Mouse (Mus musculus): ENCODE data around the gene Bach2. TPM values are rescaled to one million over a fixed set of nuclear protein-coding genes. Genes with fewer than 3 reads are reported as not detected.

Bach2 gene
- polyA plus RNA-seq, 1 experiment from 2014 or later: 8.2 TPM

DNA sequence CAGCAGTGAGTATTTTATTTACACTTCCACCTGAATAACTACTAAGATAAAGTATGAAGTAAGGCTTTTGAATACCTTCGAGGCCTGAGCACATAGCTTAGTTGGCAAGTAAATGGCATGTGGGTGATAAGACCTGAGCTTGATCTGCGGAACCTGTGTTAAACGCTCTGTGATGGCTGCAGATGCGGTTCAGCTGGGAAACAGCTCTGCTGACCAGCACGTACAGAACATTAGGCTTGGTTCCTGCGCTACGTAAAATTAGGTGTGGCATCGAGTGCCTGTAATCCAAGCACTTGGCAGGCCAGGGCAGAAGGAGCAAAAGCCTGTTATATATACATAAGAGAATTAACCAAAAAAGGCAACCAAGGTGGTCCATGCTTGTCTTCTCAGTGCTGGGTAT lies 252.6 kb downstream of the Bach2 start:
- no peaks in the 10 kb centered on the region for H3K36me3 ChIP-seq (ENCODE audit: control insufficient read depth, insufficient read depth, low read length)
- H3K27me3 ChIP-seq (ENCODE audit: control insufficient read depth, insufficient read depth, low read length): no peaks in the 10 kb centered on the region
- peak overlapping the region; percentile 3 to 45; a peak in 1 of 4 replicates for H3K27ac ChIP-seq (replicated peaks in 1 of 2; ENCODE audit: control insufficient read depth in 1 of 2, insufficient read depth in 1 of 2, low read depth in 2 of 2, low read length in 2 of 2)
- H3K9me3 ChIP-seq (ENCODE audit: control insufficient read depth, low read length): peaks cover 8% of the 10 kb centered on the region; the same call in 1 of the 2 replicates
- peaks cover 13 to 33% of the 10 kb centered on the region in 2 experiments for H3K4me1 ChIP-seq (ENCODE audit: control insufficient read depth in 2 of 2, insufficient read depth in 2 of 2, low read length in 2 of 2)
- ATAC-seq (ENCODE audit: insufficient number of reproducible peaks, insufficient read depth, low FRiP score, low read depth): no peak
- 38% methylated on average over 8 of the region's 8 CpGs for WGBS
- no peak overlapping the region for H3K4me3 ChIP-seq (ENCODE audit: control insufficient read depth in 1 of 2, insufficient read depth in 1 of 2, low read depth in 1 of 2, low read length in 2 of 2)
- H3K9ac ChIP-seq (ENCODE audit: low read length): no peak overlapping the region
- no peak overlapping the region for H3K4me2 ChIP-seq (ENCODE audit: low read length)

GRCm38 (mm10) chr4:32492834-32493233 lies 254.2 kb downstream of the Bach2 start:
- Histone ChIP-seq H3K9ac (ENCODE audit: low read length) (no peak overlapping the region), H3K27ac (replicated peaks in 1 of 2; ENCODE audit: control insufficient read depth in 1 of 2, insufficient read depth in 1 of 2, low read depth in 2 of 2, low read length in 2 of 2) (no peak overlapping the region), H3K4me2 (ENCODE audit: low read length) (no peak overlapping the region), H3K4me3 (ENCODE audit: control insufficient read depth in 1 of 2, insufficient read depth in 1 of 2, low read depth in 1 of 2, low read length in 2 of 2) (no peak overlapping the region), H3K36me3 (ENCODE audit: control insufficient read depth, insufficient read depth, low read length) (no peaks in the 10 kb centered on the region), H3K4me1 (ENCODE audit: control insufficient read depth in 2 of 2, insufficient read depth in 2 of 2, low read length in 2 of 2) (peaks cover 9 to 20% of the 10 kb centered on the region in 2 experiments), H3K27me3 (ENCODE audit: control insufficient read depth, insufficient read depth, low read length) (no peaks in the 10 kb centered on the region), H3K9me3 (ENCODE audit: control insufficient read depth, low read length) (peaks cover 8% of the 10 kb centered on the region; the same call in 1 of the 2 replicates)
- WGBS: 86% methylated on average over 7 of the region's 7 CpGs
- no peak for ATAC-seq (ENCODE audit: insufficient number of reproducible peaks, insufficient read depth, low FRiP score, low read depth)

- 92% methylated on average over 8 of the region's 8 CpGs for WGBS
- no peak for ATAC-seq (ENCODE audit: insufficient number of reproducible peaks, insufficient read depth, low FRiP score, low read depth)
- Histone ChIP-seq H3K9me3 (ENCODE audit: control insufficient read depth, low read length) (no peaks in the 10 kb centered on the region), H3K4me1 (ENCODE audit: control insufficient read depth in 2 of 2, insufficient read depth in 2 of 2, low read length in 2 of 2) (peaks cover 6 to 11% of the 10 kb centered on the region in 2 experiments), H3K9ac (ENCODE audit: low read length) (no peak overlapping the region), H3K36me3 (ENCODE audit: control insufficient read depth, insufficient read depth, low read length) (no peaks in the 10 kb centered on the region), H3K27me3 (ENCODE audit: control insufficient read depth, insufficient read depth, low read length) (no peaks in the 10 kb centered on the region), H3K4me3 (ENCODE audit: control insufficient read depth in 1 of 2, insufficient read depth in 1 of 2, low read depth in 1 of 2, low read length in 2 of 2) (no peak overlapping the region), H3K4me2 (ENCODE audit: low read length) (no peak overlapping the region), H3K27ac (replicated peaks in 1 of 2; ENCODE audit: control insufficient read depth in 1 of 2, insufficient read depth in 1 of 2, low read depth in 2 of 2, low read length in 2 of 2) (no peak overlapping the region)
These were observed 263.2 kb downstream of the Bach2 start for GRCm38 (mm10) chr4:32501780-32502179.

- Histone ChIP-seq H3K4me1 (ENCODE audit: control insufficient read depth in 2 of 2, insufficient read depth in 2 of 2, low read length in 2 of 2) (peaks cover 10 to 15% of the 10 kb centered on the region in 2 experiments), H3K27ac (replicated peaks in 1 of 2; ENCODE audit: control insufficient read depth in 1 of 2, insufficient read depth in 1 of 2, low read depth in 2 of 2, low read length in 2 of 2) (no peak overlapping the region), H3K27me3 (ENCODE audit: control insufficient read depth, insufficient read depth, low read length) (no peaks in the 10 kb centered on the region), H3K36me3 (ENCODE audit: control insufficient read depth, insufficient read depth, low read length) (no peaks in the 10 kb centered on the region), H3K9me3 (ENCODE audit: control insufficient read depth, low read length) (no peaks in the 10 kb centered on the region), H3K4me3 (ENCODE audit: control insufficient read depth in 1 of 2, insufficient read depth in 1 of 2, low read depth in 1 of 2, low read length in 2 of 2) (no peak overlapping the region), H3K4me2 (ENCODE audit: low read length) (no peak overlapping the region), H3K9ac (ENCODE audit: low read length) (no peak overlapping the region)
- ATAC-seq (ENCODE audit: insufficient number of reproducible peaks, insufficient read depth, low FRiP score, low read depth): no peak
- 86% methylated on average over 4 of the region's 4 CpGs for WGBS
These were observed 263.6 kb downstream of the Bach2 start for GRCm38 (mm10) chr4:32502181-32502580.

GRCm38 (mm10) chr4:32504236-32504635 lies 265.6 kb downstream of the Bach2 start:
- Histone ChIP-seq H3K27ac (replicated peaks in 1 of 2; ENCODE audit: control insufficient read depth in 1 of 2, insufficient read depth in 1 of 2, low read depth in 2 of 2, low read length in 2 of 2) (no peak overlapping the region), H3K36me3 (ENCODE audit: control insufficient read depth, insufficient read depth, low read length) (no peaks in the 10 kb centered on the region), H3K4me2 (ENCODE audit: low read length) (no peak overlapping the region), H3K4me3 (ENCODE audit: control insufficient read depth in 1 of 2, insufficient read depth in 1 of 2, low read depth in 1 of 2, low read length in 2 of 2) (no peak overlapping the region), H3K9me3 (ENCODE audit: control insufficient read depth, low read length) (no peaks in the 10 kb centered on the region), H3K27me3 (ENCODE audit: control insufficient read depth, insufficient read depth, low read length) (no peaks in the 10 kb centered on the region), H3K9ac (ENCODE audit: low read length) (no peak overlapping the region), H3K4me1 (ENCODE audit: control insufficient read depth in 2 of 2, insufficient read depth in 2 of 2, low read length in 2 of 2) (peaks cover 22 to 35% of the 10 kb centered on the region in 2 experiments)
- no peak for ATAC-seq (ENCODE audit: insufficient number of reproducible peaks, insufficient read depth, low FRiP score, low read depth)
- WGBS: 73% methylated on average over 11 of the region's 11 CpGs

- Histone ChIP-seq H3K4me3 (ENCODE audit: control insufficient read depth in 1 of 2, insufficient read depth in 1 of 2, low read depth in 1 of 2, low read length in 2 of 2) (no peak overlapping the region), H3K9me3 (ENCODE audit: control insufficient read depth, low read length) (no peaks in the 10 kb centered on the region), H3K36me3 (ENCODE audit: control insufficient read depth, insufficient read depth, low read length) (no peaks in the 10 kb centered on the region), H3K4me2 (ENCODE audit: low read length) (0 out of 2 replicates have a peak overlapping the region, but pooled peaks have one; percentile 3), H3K4me1 (ENCODE audit: control insufficient read depth in 2 of 2, insufficient read depth in 2 of 2, low read length in 2 of 2) (peaks cover 26 to 50% of the 10 kb centered on the region in 2 experiments), H3K27ac (replicated peaks in 1 of 2; ENCODE audit: control insufficient read depth in 1 of 2, insufficient read depth in 1 of 2, low read depth in 2 of 2, low read length in 2 of 2) (peak overlapping the region; percentile 37 to 77), H3K9ac (ENCODE audit: low read length) (no peak overlapping the region), H3K27me3 (ENCODE audit: control insufficient read depth, insufficient read depth, low read length) (no peaks in the 10 kb centered on the region)
- no peak for ATAC-seq (ENCODE audit: insufficient number of reproducible peaks, insufficient read depth, low FRiP score, low read depth)
- WGBS: 67% methylated on average over 7 of the region's 7 CpGs
These were observed 267.8 kb downstream of the Bach2 start for GRCm38 (mm10) chr4:32506306-32506808.

GRCm38 (mm10) chr4:32507041-32507440 lies 268.4 kb downstream of the Bach2 start:
- H3K9me3 ChIP-seq (ENCODE audit: control insufficient read depth, low read length): no peaks in the 10 kb centered on the region
- H3K9ac ChIP-seq (ENCODE audit: low read length): no peak overlapping the region
- no peak overlapping the region for H3K4me3 ChIP-seq (ENCODE audit: control insufficient read depth in 1 of 2, insufficient read depth in 1 of 2, low read depth in 1 of 2, low read length in 2 of 2)
- peak overlapping the region; percentile 33 to 77; a peak in 3 of 4 replicates for H3K27ac ChIP-seq (replicated peaks in 1 of 2; ENCODE audit: control insufficient read depth in 1 of 2, insufficient read depth in 1 of 2, low read depth in 2 of 2, low read length in 2 of 2)
- peak; percentile 72 for ATAC-seq (ENCODE audit: insufficient number of reproducible peaks, insufficient read depth, low FRiP score, low read depth)
- H3K36me3 ChIP-seq (ENCODE audit: control insufficient read depth, insufficient read depth, low read length): no peaks in the 10 kb centered on the region
- 0 out of 2 replicates have a peak overlapping the region, but pooled peaks have one; percentile 3 for H3K4me2 ChIP-seq (ENCODE audit: low read length)
- 25% methylated on average over 6 of the region's 6 CpGs for WGBS
- no peaks in the 10 kb centered on the region for H3K27me3 ChIP-seq (ENCODE audit: control insufficient read depth, insufficient read depth, low read length)
- peaks cover 29 to 52% of the 10 kb centered on the region in 2 experiments for H3K4me1 ChIP-seq (ENCODE audit: control insufficient read depth in 2 of 2, insufficient read depth in 2 of 2, low read length in 2 of 2)

- H3K4me2 ChIP-seq (ENCODE audit: low read length): peak overlapping the region; percentile 26; the same call in 1 of the 2 replicates
- WGBS: 39% methylated on average over 2 of the region's 2 CpGs
- peak overlapping the region; percentile 84 to 86 for H3K27ac ChIP-seq (replicated peaks in 1 of 2; ENCODE audit: control insufficient read depth in 1 of 2, insufficient read depth in 1 of 2, low read depth in 2 of 2, low read length in 2 of 2)
- no peaks in the 10 kb centered on the region for H3K27me3 ChIP-seq (ENCODE audit: control insufficient read depth, insufficient read depth, low read length)
- ATAC-seq (ENCODE audit: insufficient number of reproducible peaks, insufficient read depth, low FRiP score, low read depth): no peak
- H3K9ac ChIP-seq (ENCODE audit: low read length): 0 out of 2 replicates have a peak overlapping the region, but pooled peaks have one; percentile 45
- peaks cover 29 to 52% of the 10 kb centered on the region in 2 experiments for H3K4me1 ChIP-seq (ENCODE audit: control insufficient read depth in 2 of 2, insufficient read depth in 2 of 2, low read length in 2 of 2)
- no peaks in the 10 kb centered on the region for H3K9me3 ChIP-seq (ENCODE audit: control insufficient read depth, low read length)
- H3K36me3 ChIP-seq (ENCODE audit: control insufficient read depth, insufficient read depth, low read length): no peaks in the 10 kb centered on the region
- no peak overlapping the region for H3K4me3 ChIP-seq (ENCODE audit: control insufficient read depth in 1 of 2, insufficient read depth in 1 of 2, low read depth in 1 of 2, low read length in 2 of 2)
These were observed 270.0 kb downstream of the Bach2 start for GRCm38 (mm10) chr4:32508572-32508971.
